Mouse (Mus musculus): ENCODE results near the gene Hk1. TPM values are rescaled to one million over a fixed set of nuclear protein-coding genes. Genes with fewer than 3 reads are reported as not detected.
A peak's percentile ranks its signal among the peaks of the same experiment; 100 is the strongest.

Gene Hk1
- total and polyA plus RNA-seq, 3 experiments: 192 to 740 (median 441) TPM

DNA sequence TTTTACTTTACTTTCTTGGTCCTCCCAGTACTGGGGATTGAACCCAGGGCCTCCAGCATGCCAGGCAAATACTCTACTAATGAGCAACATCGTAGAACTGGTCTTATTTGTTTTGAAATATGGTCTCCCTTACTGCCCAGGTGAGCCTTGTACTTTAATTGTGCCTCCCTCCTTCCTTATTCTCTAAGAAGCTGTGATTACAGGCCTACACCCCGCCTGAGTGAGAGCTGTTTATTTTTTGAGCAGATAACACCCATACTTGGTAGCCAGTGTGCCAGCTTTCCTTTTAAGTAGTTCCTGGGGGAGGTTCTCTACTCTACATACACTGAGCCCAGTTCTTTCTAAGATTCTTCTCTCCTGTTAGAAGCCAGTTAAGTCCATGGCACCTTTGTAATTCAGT, 115.4 kb downstream of the Hk1 start:
- Histone ChIP-seq H3K4me3 (ENCODE audit: control insufficient read depth in 1 of 2, insufficient read depth in 1 of 2, low read depth in 2 of 2, low read length in 2 of 2) (no peak overlapping the region), H3K27ac (ENCODE audit: control insufficient read depth, low read depth, low read length) (no peak overlapping the region), H3K4me1 (ENCODE audit: control insufficient read depth in 1 of 2, insufficient read depth in 2 of 2, low read length in 2 of 2) (peaks cover 0 to 9% of the 10 kb centered on the region in 2 experiments; a peak in 1 of 4 replicates), H3K9ac (ENCODE audit: control insufficient read depth, low read depth, low read length, poor library complexity, severe bottlenecking) (no peak overlapping the region), H3K9me3 (replicated peaks; ENCODE audit: insufficient read depth, low read length) (no peaks in the 10 kb centered on the region), H3K27me3 (ENCODE audit: control insufficient read depth in 1 of 2, insufficient read depth in 2 of 2, low read length in 2 of 2) (no peaks in the 10 kb centered on the region), H3K79me2 (ENCODE audit: control insufficient read depth, insufficient read depth, low read length, poor library complexity) (no peaks in the 10 kb centered on the region), H3K36me3 (ENCODE audit: control insufficient read depth in 1 of 2, insufficient read depth in 2 of 2, low read length in 2 of 2) (peaks cover 0 to 3% of the 10 kb centered on the region in 2 experiments; a peak in 2 of 4 replicates)
- no peak for DNase-seq (ENCODE audit: low read depth, low spot score)
- no peak for TF ChIP-seq TCF12 (IDR thresholded peaks at IDR 0.05; ENCODE audit: low read depth, low read length)
- TF ChIP-seq E2F4 (IDR thresholded peaks at IDR 0.05; ENCODE audit: borderline replicate concordance, low read depth, low read length): no peak
- no peak for TF ChIP-seq UBTF (IDR thresholded peaks at IDR 0.05; ENCODE audit: borderline replicate concordance, insufficient read depth, low read depth, low read length)
- no peak for TF ChIP-seq MEF2A (IDR thresholded peaks at IDR 0.05; ENCODE audit: extremely low read depth, insufficient replicate concordance, low read depth, low read length, poor library complexity, severe bottlenecking)
- no peak for TF ChIP-seq ETS1 (IDR thresholded peaks at IDR 0.05; ENCODE audit: low read depth, low read length)
- no peak for TF ChIP-seq ELF1 (IDR thresholded peaks at IDR 0.05; ENCODE audit: low read depth, low read length)
- TF ChIP-seq MAFK (IDR thresholded peaks at IDR 0.05; ENCODE audit: borderline replicate concordance, low read depth, low read length): no peak
- TF ChIP-seq CHD2 (IDR thresholded peaks at IDR 0.05; ENCODE audit: low read length): no peak

DNA sequence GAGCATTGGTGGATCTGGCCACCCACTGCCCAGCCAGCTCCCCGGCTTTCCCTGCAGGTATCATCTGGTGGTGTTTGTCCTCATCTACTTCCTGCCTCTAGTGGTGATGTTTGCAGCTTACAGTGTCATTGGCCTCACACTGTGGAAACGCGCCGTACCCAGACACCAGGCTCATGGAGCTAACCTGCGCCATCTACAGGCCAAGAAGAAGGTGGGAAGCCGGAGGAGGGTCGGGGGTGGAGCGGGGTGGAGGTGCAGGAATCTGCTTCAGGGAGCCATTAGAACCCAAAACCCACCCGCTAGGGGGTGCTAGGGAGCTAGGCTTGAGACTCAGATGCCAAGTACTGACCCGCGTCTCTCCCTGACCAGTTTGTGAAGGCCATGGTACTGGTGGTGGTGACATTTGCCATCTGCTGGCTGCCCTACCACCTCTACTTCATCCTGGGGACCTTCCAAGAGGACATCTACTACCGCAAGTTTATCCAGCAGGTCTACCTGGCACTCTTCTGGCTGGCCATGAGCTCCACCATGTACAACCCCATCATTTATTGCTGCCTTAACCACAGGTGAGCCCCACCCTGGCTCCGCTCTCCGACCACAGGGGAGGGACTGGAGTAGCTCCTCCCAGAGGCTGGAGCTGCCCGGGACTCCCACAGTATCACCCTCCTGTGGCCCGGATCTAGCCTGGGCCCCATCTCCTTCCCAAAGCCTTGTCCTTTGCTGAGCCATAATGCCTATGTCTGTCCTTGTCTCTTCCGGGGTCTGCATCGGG, 118.4 kb downstream of the Hk1 start:
- TF ChIP-seq POLR2AphosphoS5 (IDR thresholded peaks at IDR 0.05; ENCODE audit: borderline replicate concordance, low read depth, low read length) (no peak), MAZ (IDR thresholded peaks at IDR 0.05; ENCODE audit: low read depth, low read length) (peak; percentile 92; the same call in 1 of the 2 replicates), EP300 (IDR thresholded peaks at IDR 0.05; ENCODE audit: low read depth in 1 of 2, low read length in 2 of 2) (no peak), GABPA (IDR thresholded peaks at IDR 0.05; ENCODE audit: low read depth, low read length) (no peak), MYB (IDR thresholded peaks at IDR 0.05; ENCODE audit: low read depth, low read length) (no peak), MAFK (IDR thresholded peaks at IDR 0.05; ENCODE audit: borderline replicate concordance, low read depth, low read length) (no peak), ELF1 (IDR thresholded peaks at IDR 0.05; ENCODE audit: low read depth, low read length) (peak; percentile 58), NELFE (IDR thresholded peaks at IDR 0.05; ENCODE audit: low read depth, low read length) (no peak), RAD21 (IDR thresholded peaks at IDR 0.05; ENCODE audit: low read depth, low read length) (peak; percentile 71), JUND (IDR thresholded peaks at IDR 0.05; ENCODE audit: low read depth, low read length) (no peak), SMC3 (IDR thresholded peaks at IDR 0.05; ENCODE audit: low read depth, low read length) (peak; percentile 95), MXI1 (IDR thresholded peaks at IDR 0.05; ENCODE audit: low read depth, low read length) (0 out of 2 replicates have a peak, but pooled peaks have one; percentile 38), CTCF (IDR thresholded peaks at IDR 0.05 in 2 of 3, conservative IDR thresholded peaks at IDR 0.05 in 1 of 3; ENCODE audit: control insufficient read depth in 1 of 3, insufficient read depth in 1 of 3, low read depth in 2 of 3, low read length in 3 of 3, poor library complexity in 1 of 3, severe bottlenecking in 1 of 3) (peak; percentile 80 to 97 (median 81)), MYC (IDR thresholded peaks at IDR 0.05; ENCODE audit: low read depth, low read length) (0 out of 2 replicates have a peak, but pooled peaks have one; percentile 47), ZC3H11A (IDR thresholded peaks at IDR 0.05; ENCODE audit: low read depth, low read length) (peak; percentile 78), SIN3A (IDR thresholded peaks at IDR 0.05; ENCODE audit: low read length) (peak; percentile 76)
- peaks cover 0 to 3% of the 10 kb centered on the region in 2 experiments; a peak in 2 of 4 replicates for H3K36me3 ChIP-seq (ENCODE audit: control insufficient read depth in 1 of 2, insufficient read depth in 2 of 2, low read length in 2 of 2)
- no peaks in the 10 kb centered on the region for H3K79me2 ChIP-seq (ENCODE audit: control insufficient read depth, insufficient read depth, low read length, poor library complexity)
- no peak overlapping the region for H3K27ac ChIP-seq (ENCODE audit: control insufficient read depth, low read depth, low read length)
- H3K9me3 ChIP-seq (replicated peaks; ENCODE audit: insufficient read depth, low read length): no peaks in the 10 kb centered on the region
- peaks cover 0 to 9% of the 10 kb centered on the region in 2 experiments; a peak in 1 of 4 replicates for H3K4me1 ChIP-seq (ENCODE audit: control insufficient read depth in 1 of 2, insufficient read depth in 2 of 2, low read length in 2 of 2)
- H3K4me3 ChIP-seq (ENCODE audit: control insufficient read depth in 1 of 2, insufficient read depth in 1 of 2, low read depth in 2 of 2, low read length in 2 of 2): no peak overlapping the region
- H3K9ac ChIP-seq (ENCODE audit: control insufficient read depth, low read depth, low read length, poor library complexity, severe bottlenecking): peak overlapping the region; percentile 5; the same call in 1 of the 2 replicates
- peak; percentile 95 for DNase-seq (ENCODE audit: low read depth, low spot score)
- H3K27me3 ChIP-seq (ENCODE audit: control insufficient read depth in 1 of 2, insufficient read depth in 2 of 2, low read length in 2 of 2): no peaks in the 10 kb centered on the region; a peak in 1 of 4 replicates
